Mouse (Mus musculus): Measurements from ENCODE around the gene Fam198b.

- no peak for TF ChIP-seq CTCF (IDR thresholded peaks at IDR 0.05; ENCODE audit: low read depth)
- no peak for TF ChIP-seq EP300 (IDR thresholded peaks at IDR 0.05; ENCODE audit: low read depth)
Observed at GRCm38 (mm10) chr3:79953164-79953759, 68.9 kb downstream of the Fam198b start.

Measured in liver, embryonic 14.5 days (tissue).